Mouse (Mus musculus) MEL (cell line): ENCODE measurements at regions not wholly inside any gene's neighbourhood (a gene's known extent, or its start where the extent isn't known, plus 50 kb on each side); places are given as distances from the start of the nearest gene placed in this dataset.

Experiments
- BHLHE40 ChIP-seq: IDR thresholded peaks from 2 replicates; pipeline ENCODE4 v1.6.1; 2012; ENCODE audit warnings: low read depth, mild to moderate bottlenecking, inconsistent platforms, low read length, improper control_type of control experiment, borderline replicate concordance
- CTCF ChIP-seq, 3 experiments: IDR thresholded peaks in 2 of 3; conservative IDR thresholded peaks in 1 of 3; 2 replicates each; pipeline ENCODE4 v1.5.1; 2011 to 2012; ENCODE audit warnings: low read length in 3 of 3, low read depth in 2 of 3, mild to moderate bottlenecking in 2 of 3, improper control_type of control experiment in 1 of 3, inconsistent platforms in 1 of 3, mixed read lengths in 1 of 3, moderate library complexity in 1 of 3; ENCODE audit not compliant: control insufficient read depth in 1 of 3, insufficient read depth in 1 of 3, poor library complexity in 1 of 3, severe bottlenecking in 1 of 3
- EP300 ChIP-seq, 2 experiments: IDR thresholded peaks; 2 replicates each; pipeline ENCODE4 v1.6.1; 2011; ENCODE audit warnings: improper control_type of control experiment in 2 of 2, low read length in 2 of 2, low read depth in 1 of 2, mild to moderate bottlenecking in 1 of 2
- GABPA ChIP-seq: IDR thresholded peaks from 2 replicates; pipeline ENCODE4 v1.6.1; 2012; ENCODE audit warnings: low read depth, mild to moderate bottlenecking, inconsistent platforms, low read length, improper control_type of control experiment, moderate library complexity
- MEF2A ChIP-seq: IDR thresholded peaks from 2 replicates; pipeline ENCODE4 v1.6.1; 2014; ENCODE audit warnings: low read depth, mild to moderate bottlenecking, inconsistent platforms, low read length, improper control_type of control experiment; ENCODE audit not compliant: poor library complexity, insufficient replicate concordance, severe bottlenecking; ENCODE audit errors: extremely low read depth
- MYC ChIP-seq: IDR thresholded peaks from 2 replicates; pipeline ENCODE4 v1.6.1; 2011; ENCODE audit warnings: low read depth, mild to moderate bottlenecking, low read length, improper control_type of control experiment, moderate library complexity
- NELFE ChIP-seq: IDR thresholded peaks from 2 replicates; pipeline ENCODE4 v1.6.1; 2011; ENCODE audit warnings: low read depth, low read length, improper control_type of control experiment
- POLR2A ChIP-seq, 2 experiments: IDR thresholded peaks; 2 replicates each; pipeline ENCODE4 v1.6.1; 2011 to 2012; ENCODE audit warnings: low read length in 2 of 2, mild to moderate bottlenecking in 2 of 2, control low read depth in 1 of 2, improper control_type of control experiment in 1 of 2, low read depth in 1 of 2, moderate library complexity in 1 of 2; ENCODE audit not compliant: control insufficient read depth in 1 of 2, insufficient read depth in 1 of 2, poor library complexity in 1 of 2
- TCF12 ChIP-seq: IDR thresholded peaks from 2 replicates; pipeline ENCODE4 v1.6.1; 2014; ENCODE audit warnings: low read depth, mild to moderate bottlenecking, inconsistent platforms, low read length, improper control_type of control experiment, moderate library complexity
- USF2 ChIP-seq, 2 experiments: IDR thresholded peaks; 2 replicates each; pipeline ENCODE4 v1.6.1; 2011 to 2012; ENCODE audit warnings: improper control_type of control experiment in 2 of 2, low read length in 2 of 2, borderline replicate concordance in 1 of 2, inconsistent platforms in 1 of 2, low read depth in 1 of 2, mild to moderate bottlenecking in 1 of 2; ENCODE audit not compliant: insufficient read depth in 1 of 2
- ZC3H11A ChIP-seq: IDR thresholded peaks from 2 replicates; pipeline ENCODE4 v1.6.1; 2012; ENCODE audit warnings: low read depth, mild to moderate bottlenecking, inconsistent platforms, low read length, improper control_type of control experiment

- TF ChIP-seq MEF2A (no peak), USF2 (IDR thresholded peaks at IDR 0.05; ENCODE audit: borderline replicate concordance in 1 of 2, insufficient read depth in 1 of 2, low read depth in 1 of 2, low read length in 2 of 2) (no peak), EP300 (IDR thresholded peaks at IDR 0.05; ENCODE audit: low read depth in 1 of 2, low read length in 2 of 2) (no peak), BHLHE40 (no peak), GABPA (no peak), POLR2A (IDR thresholded peaks at IDR 0.05; ENCODE audit: control insufficient read depth in 1 of 2, insufficient read depth in 1 of 2, low read depth in 1 of 2, low read length in 2 of 2, poor library complexity in 1 of 2) (no peak), TCF12 (no peak), NELFE (no peak), ZC3H11A (no peak), CTCF (IDR thresholded peaks at IDR 0.05 in 2 of 3, conservative IDR thresholded peaks at IDR 0.05 in 1 of 3; ENCODE audit: control insufficient read depth in 1 of 3, insufficient read depth in 1 of 3, low read depth in 2 of 3, low read length in 3 of 3, poor library complexity in 1 of 3, severe bottlenecking in 1 of 3) (no peak), MYC (no peak)
Measured at GRCm38 (mm10) chr10:25715747-25716146, 179.7 kb upstream of the Smlr1 start.
